Mouse (Mus musculus): ENCODE results near the gene Fgf3.

GRCm38 (mm10) chr7:144891863-144892262 lies 54.0 kb downstream of the Fgf3 start:
- no peak for TF ChIP-seq CTCF (IDR thresholded peaks at IDR 0.05; ENCODE audit: extremely low read depth, insufficient read length, insufficient replicate concordance, low read depth, low read length)
- no peak for TF ChIP-seq POLR2A (IDR thresholded peaks at IDR 0.05; ENCODE audit: low read depth, low read length)

Measured in small intestine, adult 2 months (tissue).